Mouse (Mus musculus) cerebellum, adult 2 months (tissue): ENCODE measurements at regions not wholly inside any gene's neighbourhood (a gene's known extent, or its start where the extent isn't known, plus 50 kb on each side); places are given as distances from the start of the nearest gene placed in this dataset.

Experiments used
- CTCF ChIP-seq: fragments of 200-500 bp; IDR thresholded peaks from 2 replicates; pipeline ENCODE4 v1.5.1; 2011; ENCODE audit warnings: low read depth, mild to moderate bottlenecking, control low read depth, low read length, moderate library complexity, borderline replicate concordance; ENCODE audit not compliant: insufficient read depth
- POLR2A ChIP-seq: fragments of 200-500 bp; IDR thresholded peaks from 2 replicates; pipeline ENCODE4 v1.6.1; 2011; ENCODE audit warnings: low read length, control low read depth, borderline replicate concordance; ENCODE audit not compliant: insufficient read depth

GRCm38 (mm10) chr10:25714041-25714440 lies 178.0 kb upstream of the Smlr1 start:
- no peak for TF ChIP-seq POLR2A
- no peak for TF ChIP-seq CTCF
